Mouse (Mus musculus) liver, postnatal 0 days (tissue): ENCODE results near the gene Pbx2.

Experiments
- CTCF ChIP-seq: sonication (generic); IDR thresholded peaks from 2 replicates; pipeline ENCODE4 v1.5.1; 2016; ENCODE audit warnings: antibody characterized with exemption, low read depth
- EP300 ChIP-seq: IDR thresholded peaks from 2 replicates; pipeline ENCODE4 v1.6.1; 2016; ENCODE audit warnings: antibody characterized with exemption, low read depth, mild to moderate bottlenecking

DNA sequence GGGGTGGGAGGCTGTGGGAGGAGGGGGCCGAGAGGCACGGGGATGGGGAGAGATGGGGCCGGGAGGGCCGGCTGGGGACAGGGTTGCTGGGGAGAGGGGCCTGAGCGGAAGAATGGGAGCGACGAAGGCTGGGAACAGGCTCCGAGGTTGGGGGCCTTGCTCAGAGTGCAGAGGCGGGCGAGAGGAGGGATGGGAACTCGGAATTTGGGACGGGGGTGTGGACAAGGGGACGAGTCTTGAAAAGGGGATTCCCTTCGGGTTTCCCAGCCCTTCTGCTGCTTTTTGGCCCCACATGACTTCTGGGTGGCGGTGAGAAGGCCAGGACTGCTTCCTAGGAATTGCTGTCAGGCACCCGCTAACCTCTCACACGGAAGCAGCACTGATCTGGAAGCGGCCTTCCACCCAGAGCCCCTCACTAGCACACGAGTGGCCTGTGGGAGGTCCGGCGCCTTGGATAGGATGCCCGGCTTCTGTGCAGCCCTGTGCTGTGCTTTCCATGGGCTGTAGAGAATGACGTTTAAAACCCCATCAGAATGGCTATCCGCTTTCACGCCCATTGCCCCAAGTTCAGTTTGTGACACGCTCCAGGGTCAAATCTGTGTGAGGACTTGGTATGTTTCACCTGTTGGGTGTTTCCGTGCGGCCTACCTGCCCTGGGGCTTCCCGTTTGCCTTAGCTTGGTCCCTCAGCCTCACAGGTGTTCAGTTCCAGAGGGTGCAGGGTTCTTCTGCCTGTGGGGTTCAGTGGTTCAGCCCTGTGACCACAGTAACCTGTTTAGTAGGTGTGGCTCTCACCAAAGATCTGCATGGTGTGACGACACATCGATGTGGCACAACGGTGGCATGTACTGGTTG is 15.3 kb downstream of the Pbx2 start:
- TF ChIP-seq CTCF (no peak), EP300 (no peak)
